ENCODE assay signal across 8 mouse cellular contexts in the genomic region with DNA sequence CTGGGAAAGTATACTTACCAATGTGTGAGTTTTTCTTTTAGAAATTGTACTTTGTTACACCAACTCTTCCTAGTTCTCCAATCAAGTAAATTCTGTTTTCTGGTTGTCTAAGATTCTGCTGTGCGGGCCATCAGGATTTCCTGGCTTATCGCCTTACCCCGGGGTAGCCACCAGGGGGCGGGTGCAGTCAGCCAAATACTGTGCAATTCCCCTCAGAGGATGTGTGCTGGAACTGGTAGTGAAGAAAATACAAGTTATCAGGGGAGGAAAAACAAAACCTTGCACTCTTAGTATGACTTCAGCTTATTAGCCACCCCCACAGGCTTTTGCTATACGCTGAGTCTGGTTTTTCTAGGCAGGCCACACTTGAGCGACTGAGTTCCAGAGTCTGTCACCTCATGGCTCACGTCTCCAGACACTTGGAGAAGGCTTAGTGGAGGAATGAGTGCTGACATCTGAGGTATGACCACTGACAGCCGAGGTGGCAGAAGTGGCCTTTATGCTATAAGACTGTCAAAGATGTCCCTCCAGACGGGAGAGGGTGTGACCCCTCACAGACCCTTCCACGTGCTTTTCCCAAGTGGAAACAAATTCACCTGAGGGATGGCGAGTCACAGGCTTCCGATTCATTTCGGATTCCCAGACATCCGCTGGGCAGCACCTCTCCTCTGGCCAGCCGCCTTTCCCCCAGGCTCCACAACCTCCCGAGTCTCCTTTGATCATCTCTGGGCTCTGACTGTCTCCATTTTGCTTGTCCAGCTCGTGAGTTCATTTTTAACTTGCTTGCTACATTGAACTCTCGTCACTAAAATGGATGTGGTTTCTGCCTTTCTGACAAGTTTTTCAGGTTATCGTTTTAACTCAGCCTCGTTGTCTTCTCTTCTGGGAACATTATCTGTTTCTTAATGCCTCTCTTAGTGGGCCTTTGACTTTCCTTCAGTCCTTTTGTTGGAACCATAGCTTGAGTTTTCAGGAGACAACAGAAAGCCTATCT.
DNase-seq lines count a peak whose midpoint lies in the region; ATAC-seq and TF ChIP-seq lines count a peak whose summit lies in the region.

No protein-coding gene starts in this region.

- no peaks in the 10 kb centered on the region for H3K36me3 ChIP-seq in embryonic facial prominence, embryonic 14.5 days (ENCODE audit: control insufficient read depth, insufficient read depth, low read length)
- no peaks in the 10 kb centered on the region for H3K36me3 ChIP-seq in heart, embryonic 14.5 days (ENCODE audit: control insufficient read depth, insufficient read depth, low read length)
- no peaks in the 10 kb centered on the region for H3K36me3 ChIP-seq in macrophage (ENCODE audit: inconsistent target)
- no peaks in the 10 kb centered on the region for H3K36me3 ChIP-seq in spleen, adult 2 months (ENCODE audit: control insufficient read depth, insufficient read depth, low read length)

- H3K9ac ChIP-seq in embryonic facial prominence, embryonic 14.5 days (ENCODE audit: low read depth, low read length), result 0 out of 2 replicates have a peak overlapping the region, but pooled peaks have one; percentile 16
- H3K9ac ChIP-seq in heart, embryonic 14.5 days (ENCODE audit: low read length), result no peak overlapping the region

- ATAC-seq in embryonic facial prominence, embryonic 14.5 days (ENCODE audit: low read depth), result no peak
- no peak for ATAC-seq in heart, embryonic 14.5 days (ENCODE audit: insufficient number of reproducible peaks, insufficient read depth, low FRiP score, low read depth)

- no peaks in the 10 kb centered on the region for H3K4me1 ChIP-seq in embryonic facial prominence, embryonic 14.5 days (ENCODE audit: control insufficient read depth, insufficient read depth, low read length)
- peaks cover 16 to 18% of the 10 kb centered on the region in 2 experiments for H3K4me1 ChIP-seq in heart, embryonic 14.5 days (ENCODE audit: control insufficient read depth in 2 of 2, insufficient read depth in 2 of 2, low read length in 2 of 2)
- no peaks in the 10 kb centered on the region for H3K4me1 ChIP-seq in spleen, adult 2 months (ENCODE audit: control insufficient read depth, insufficient read depth, insufficient read length)

- H3K4me3 ChIP-seq in embryonic facial prominence, embryonic 14.5 days (ENCODE audit: low read depth, low read length), result no peak overlapping the region
- H3K4me3 ChIP-seq in heart, embryonic 14.5 days (ENCODE audit: control insufficient read depth in 1 of 2, insufficient read depth in 1 of 2, low read depth in 1 of 2, low read length in 2 of 2), result no peak overlapping the region
- H3K4me3 ChIP-seq in macrophage (ENCODE audit: inconsistent target), result no peak overlapping the region
- no peak overlapping the region for H3K4me3 ChIP-seq in spleen, adult 2 months (ENCODE audit: extremely low read depth, insufficient read depth, insufficient read length)

- no peak overlapping the region for H3K4me2 ChIP-seq in embryonic facial prominence, embryonic 14.5 days (ENCODE audit: low read depth, low read length)
- no peak overlapping the region for H3K4me2 ChIP-seq in heart, embryonic 14.5 days (ENCODE audit: low read length)

- H3K9me3 ChIP-seq in embryonic facial prominence, embryonic 14.5 days (ENCODE audit: control insufficient read depth, low read length), result no peaks in the 10 kb centered on the region
- H3K9me3 ChIP-seq in heart, embryonic 14.5 days (ENCODE audit: control insufficient read depth, low read length), result no peaks in the 10 kb centered on the region

- TF ChIP-seq POLR2A in spleen, adult 2 months (IDR thresholded peaks at IDR 0.05; ENCODE audit: low read depth, low read length), result no peak

- no peaks in the 10 kb centered on the region for H3K79me2 ChIP-seq in macrophage (ENCODE audit: inconsistent target)

- 60% methylated on average over 20 of the region's 20 CpGs for WGBS in embryonic facial prominence, embryonic 14.5 days
- 51% methylated on average over 20 of the region's 20 CpGs for WGBS in heart, embryonic 14.5 days
- 57% methylated on average over 20 of the region's 20 CpGs for WGBS in macrophage (ENCODE audit: missing documents)
- WGBS in spleen, adult 2 months, result 61% methylated on average over 20 of the region's 20 CpGs

- DNase-seq in left cerebral cortex, adult 18-20 months (ENCODE audit: low spot score in 2 of 2), result peak; percentile 54 to 60
- DNase-seq in left cerebral cortex, adult 11 months (ENCODE audit: low spot score), result no peak
- peak; percentile 74 for DNase-seq in adrenal gland, postnatal 25 days
- peak; percentile 56 for DNase-seq in embryonic facial prominence, embryonic 14.5 days (ENCODE audit: low spot score)
- peak; percentile 49 for DNase-seq in layer of hippocampus, adult 9-11 months
- peak; percentile 52 to 63 for DNase-seq in spleen, adult 2 months (ENCODE audit: low read depth in 1 of 2, low spot score in 2 of 2)

- TF ChIP-seq CTCF in spleen, adult 2 months (IDR thresholded peaks at IDR 0.05; ENCODE audit: extremely low read depth, insufficient read depth, insufficient read length, insufficient replicate concordance), result peak; percentile 73; the same call in 1 of the 2 replicates

- H3K27me3 ChIP-seq in embryonic facial prominence, embryonic 14.5 days (replicated peaks; ENCODE audit: control insufficient read depth, insufficient read depth, low read length), result no peaks in the 10 kb centered on the region
- no peaks in the 10 kb centered on the region for H3K27me3 ChIP-seq in heart, embryonic 14.5 days (ENCODE audit: control insufficient read depth, insufficient read depth, low read length)
- no peaks in the 10 kb centered on the region for H3K27me3 ChIP-seq in spleen, adult 2 months (ENCODE audit: control insufficient read depth, insufficient read depth, low read length)

- H3K27ac ChIP-seq in embryonic facial prominence, embryonic 14.5 days (replicated peaks; ENCODE audit: low read depth, low read length), result no peak overlapping the region
- peak overlapping the region; percentile 6 to 14; a peak in 2 of 4 replicates for H3K27ac ChIP-seq in heart, embryonic 14.5 days (replicated peaks in 1 of 2; ENCODE audit: control insufficient read depth in 1 of 2, insufficient read depth in 1 of 2, low read depth in 2 of 2, low read length in 2 of 2)
- peak overlapping the region; percentile 15; the same call in 1 of the 2 replicates for H3K27ac ChIP-seq in macrophage
- peak overlapping the region; percentile 2; the same call in 1 of the 2 replicates for H3K27ac ChIP-seq in spleen, adult 2 months (ENCODE audit: insufficient read depth, low read length)
